Mouse (Mus musculus) ES-E14 (cell line): ENCODE data around the gene Blmh. TPM values are rescaled to one million over a fixed set of nuclear protein-coding genes. Genes with fewer than 3 reads are reported as not detected.
"Not testable (repeated sequence)": the region's sequence is repeated elsewhere in the genome, so short reads cannot be mapped to it uniquely, and the experiment has no call there.

ENCODE experiments used
- DNase-seq: peaks from one replicate; pipeline ENCODE4 v3.0.0-alpha.2; 2013; ENCODE audit warnings: low read depth, low spot score
- H3K27ac ChIP-seq: 2 replicates; pipeline ENCODE4 v1.5.1; 2012; ENCODE audit warnings: low read depth, mild to moderate bottlenecking, low read length, moderate library complexity, mixed read lengths; ENCODE audit not compliant: poor library complexity, insufficient read depth, severe bottlenecking
- H3K36me3 ChIP-seq: 2 replicates; pipeline ENCODE4 v1.6.1; 2012; ENCODE audit warnings: mild to moderate bottlenecking, low read length, moderate library complexity, mixed read lengths; ENCODE audit not compliant: control insufficient read depth, poor library complexity, insufficient read depth, severe bottlenecking
- H3K4me1 ChIP-seq, 2 experiments: fragments of 150-350 bp in 1 of 2; sonication (generic) in 1 of 2; 2 replicates each; pipeline ENCODE4 v1.6.1; 2012; ENCODE audit warnings: low read length in 2 of 2, mild to moderate bottlenecking in 1 of 2, mixed read lengths in 1 of 2; ENCODE audit not compliant: control insufficient read depth in 2 of 2, insufficient read depth in 2 of 2, poor library complexity in 1 of 2
- H3K4me3 ChIP-seq, 2 experiments: fragments of 150-350 bp in 1 of 2; sonication (generic) in 1 of 2; 2 replicates each; pipeline ENCODE4 v1.5.1; 2012; ENCODE audit warnings: low read length in 2 of 2, low read depth in 1 of 2, mild to moderate bottlenecking in 1 of 2, mixed read lengths in 1 of 2; ENCODE audit not compliant: insufficient read depth in 1 of 2, poor library complexity in 1 of 2, severe bottlenecking in 1 of 2
- H3K9ac ChIP-seq: 2 replicates; pipeline ENCODE4 v1.6.1; 2012; ENCODE audit warnings: low read depth, mild to moderate bottlenecking, low read length, mixed read lengths; ENCODE audit not compliant: poor library complexity, insufficient read depth, severe bottlenecking
- H3K9me3 ChIP-seq: fragments of 150-350 bp; sonication (generic); 2 replicates; pipeline ENCODE4 v1.6.1; 2012; ENCODE audit warnings: low read depth, mild to moderate bottlenecking, low read length; ENCODE audit not compliant: control insufficient read depth, insufficient read depth
- CHD2 ChIP-seq: IDR thresholded peaks from 2 replicates; pipeline ENCODE4 v1.6.1; 2014; ENCODE audit warnings: mild to moderate bottlenecking, low read depth, low read length, inconsistent platforms
- HCFC1 ChIP-seq: IDR thresholded peaks from 2 replicates; pipeline ENCODE4 v1.6.1; 2012; ENCODE audit warnings: low read length, inconsistent platforms, borderline replicate concordance; ENCODE audit not compliant: insufficient read depth
- MAFK ChIP-seq: IDR thresholded peaks from 2 replicates; pipeline ENCODE4 v1.6.1; 2014; ENCODE audit warnings: mild to moderate bottlenecking, low read depth, low read length, inconsistent platforms; ENCODE audit not compliant: insufficient read depth
- ZC3H11A ChIP-seq: IDR thresholded peaks from 2 replicates; pipeline ENCODE4 v1.6.1; 2012; ENCODE audit warnings: low read depth, mild to moderate bottlenecking, inconsistent platforms, low read length, borderline replicate concordance
- ZNF384 ChIP-seq: IDR thresholded peaks from 2 replicates; pipeline ENCODE4 v1.6.1; 2012; ENCODE audit warnings: low read depth, low read length, inconsistent platforms
- in situ Hi-C, 2 experiments: fragments of 600-800 bp; cut with MboI; formaldehyde crosslinking; loops; one replicate each; pipeline ENCODE4 v1.15.1; 2025; ENCODE audit warnings: low sequenced_read_pairs in 2 of 2, inconsistent platforms in 1 of 2; ENCODE audit not compliant: unreplicated experiment in 2 of 2
- total RNA-seq: library from RNA; depleted of rRNA; stranded (reverse); fragments of 300-350 nt; gene quantifications from 2 replicates; pipeline ENCODE4 v1.2.3, GENCODE M21; 2012

Blmh gene
- total RNA-seq, 1 experiment = 98.8 TPM

- no peak for TF ChIP-seq CHD2
- no peak for TF ChIP-seq ZNF384
- TF ChIP-seq HCFC1 = no peak
- no peak for TF ChIP-seq ZC3H11A
- TF ChIP-seq MAFK = no peak
- H3K9ac ChIP-seq = no peak overlapping the region
- no peak for DNase-seq
- in situ Hi-C loops = no loop called here
- no peaks in the 10 kb centered on the region for H3K9me3 ChIP-seq
- H3K4me1 ChIP-seq = peaks cover 2 to 6% of the 10 kb centered on the region in 2 experiments; a peak in 1 of 4 replicates
- no peaks in the 10 kb centered on the region for H3K36me3 ChIP-seq
- H3K4me3 ChIP-seq = no peak overlapping the region
- no peak overlapping the region for H3K27ac ChIP-seq
Observed at GRCm38 (mm10) chr11:76920607-76921006, 4.0 kb upstream of the Blmh start.

GRCm38 (mm10) chr11:76928586-76928985 lies 4.0 kb downstream of the Blmh start:
- DNase-seq, H3K27ac ChIP-seq, H3K4me3 ChIP-seq, H3K36me3 ChIP-seq, H3K9me3 ChIP-seq, H3K4me1 ChIP-seq, H3K9ac ChIP-seq, in situ Hi-C loops: not testable (repeated sequence)

GRCm38 (mm10) chr11:76933209-76933608 lies 8.6 kb downstream of the Blmh start:
- H3K36me3 ChIP-seq = no peaks in the 10 kb centered on the region
- no peak overlapping the region for H3K27ac ChIP-seq
- peak; percentile 47 for DNase-seq
- H3K9me3 ChIP-seq = no peaks in the 10 kb centered on the region
- no peak overlapping the region for H3K9ac ChIP-seq
- in situ Hi-C loops = no loop called here
- TF ChIP-seq HCFC1 = no peak
- TF ChIP-seq ZC3H11A = no peak
- TF ChIP-seq ZNF384 = no peak
- TF ChIP-seq CHD2 = no peak
- no peak for TF ChIP-seq MAFK
- H3K4me1 ChIP-seq = no peaks in the 10 kb centered on the region
- no peak overlapping the region for H3K4me3 ChIP-seq

- no peak overlapping the region for H3K27ac ChIP-seq
- no peak for TF ChIP-seq ZC3H11A
- no peak for TF ChIP-seq ZNF384
- no peak for TF ChIP-seq MAFK
- TF ChIP-seq HCFC1 = no peak
- H3K4me3 ChIP-seq = no peak overlapping the region
- H3K9ac ChIP-seq = no peak overlapping the region
- DNase-seq = no peak
- no peaks in the 10 kb centered on the region for H3K4me1 ChIP-seq
- no peaks in the 10 kb centered on the region for H3K36me3 ChIP-seq
- H3K9me3 ChIP-seq = no peaks in the 10 kb centered on the region
- in situ Hi-C loops = no loop called here
Observed at GRCm38 (mm10) chr11:76936578-76936977, 12.0 kb downstream of the Blmh start.

- no peaks in the 10 kb centered on the region for H3K9me3 ChIP-seq
- no peak; the same call in 1 of the 2 replicates for TF ChIP-seq ZNF384
- no peak for TF ChIP-seq CHD2
- TF ChIP-seq HCFC1 = no peak
- no peak for TF ChIP-seq ZC3H11A
- TF ChIP-seq MAFK = no peak
- peaks cover 2% of the 10 kb centered on the region for H3K36me3 ChIP-seq
- no peaks in the 10 kb centered on the region; a peak in 1 of 4 replicates for H3K4me1 ChIP-seq
- H3K9ac ChIP-seq = peak overlapping the region; percentile 93; the same call in 1 of the 2 replicates
- DNase-seq = no peak
- in situ Hi-C loops = no loop called here
- H3K27ac ChIP-seq = no peak overlapping the region
- peak overlapping the region; percentile 80 to 88 for H3K4me3 ChIP-seq
Observed at GRCm38 (mm10) chr11:76944839-76945238, 20.2 kb downstream of the Blmh start.
